ENCODE assay signal across 8 mouse cellular contexts in genomic region chr15:80133682-80134449, GRCm38 (mm10). TPM values are rescaled to one million over a fixed set of nuclear protein-coding genes. Genes with fewer than 3 reads are reported as not detected.
DNase-seq lines count a peak whose midpoint lies in the region; ATAC-seq and TF ChIP-seq lines count a peak whose summit lies in the region.

No protein-coding gene starts in this region.

- no peaks in the 10 kb centered on the region for H3K27me3 ChIP-seq in thymus, adult 2 months (ENCODE audit: control insufficient read depth, insufficient read depth, low read length)
- no peaks in the 10 kb centered on the region for H3K27me3 ChIP-seq in embryonic facial prominence, embryonic 15.5 days
- no peaks in the 10 kb centered on the region for H3K27me3 ChIP-seq in hindbrain, embryonic 11.5 days (ENCODE audit: control insufficient read depth, insufficient read depth, low read length)
- H3K27me3 ChIP-seq in limb, embryonic 15.5 days = no peaks in the 10 kb centered on the region
- no peaks in the 10 kb centered on the region for H3K27me3 ChIP-seq in midbrain, embryonic 13.5 days

- DNase-seq in thymus, adult 2 months = peak; percentile 44
- DNase-seq in thymus, adult 18-20 months = no peak
- peak; percentile 58 for DNase-seq in hindbrain, embryonic 11.5 days (ENCODE audit: low spot score)
- DNase-seq in urinary bladder, postnatal 25 days (ENCODE audit: low spot score) = no peak
- no peak for DNase-seq in cerebellum, postnatal 4 days (ENCODE audit: low spot score in 2 of 2)

- peak overlapping the region; percentile 95 for H3K4me3 ChIP-seq in thymus, adult 2 months (ENCODE audit: control insufficient read depth, insufficient read depth, low read length)
- peak overlapping the region; percentile 80 for H3K4me3 ChIP-seq in embryonic facial prominence, embryonic 15.5 days (replicated peaks)
- peak overlapping the region; percentile 55 for H3K4me3 ChIP-seq in hindbrain, embryonic 11.5 days (ENCODE audit: low read depth, low read length)
- H3K4me3 ChIP-seq in limb, embryonic 15.5 days = peak overlapping the region; percentile 71
- peak overlapping the region; percentile 73 for H3K4me3 ChIP-seq in midbrain, embryonic 13.5 days (replicated peaks)

- TF ChIP-seq POLR2A in thymus, adult 2 months (IDR thresholded peaks at IDR 0.05; ENCODE audit: control insufficient read depth, extremely low read depth, insufficient read depth, low read length, poor library complexity) = no peak

- peak overlapping the region; percentile 80 for H3K4me2 ChIP-seq in embryonic facial prominence, embryonic 15.5 days (replicated peaks)
- H3K4me2 ChIP-seq in hindbrain, embryonic 11.5 days (replicated peaks; ENCODE audit: low read depth, low read length) = peak overlapping the region; percentile 89
- H3K4me2 ChIP-seq in limb, embryonic 15.5 days = peak overlapping the region; percentile 77
- peak overlapping the region; percentile 77 for H3K4me2 ChIP-seq in midbrain, embryonic 13.5 days (replicated peaks)

- peak overlapping the region; percentile 96 for H3K27ac ChIP-seq in thymus, adult 2 months (ENCODE audit: control insufficient read depth, insufficient read depth, low read length)
- H3K27ac ChIP-seq in embryonic facial prominence, embryonic 15.5 days (replicated peaks) = peak overlapping the region; percentile 99
- H3K27ac ChIP-seq in hindbrain, embryonic 11.5 days (ENCODE audit: low read depth, low read length) = peak overlapping the region; percentile 93
- peak overlapping the region; percentile 100 for H3K27ac ChIP-seq in limb, embryonic 15.5 days
- peak overlapping the region; percentile 99 for H3K27ac ChIP-seq in midbrain, embryonic 13.5 days

- peaks cover 19% of the 10 kb centered on the region for H3K4me1 ChIP-seq in thymus, adult 2 months (replicated peaks; ENCODE audit: control insufficient read depth, insufficient read depth, low read length)
- peaks cover 33% of the 10 kb centered on the region for H3K4me1 ChIP-seq in embryonic facial prominence, embryonic 15.5 days
- H3K4me1 ChIP-seq in hindbrain, embryonic 11.5 days (replicated peaks; ENCODE audit: control insufficient read depth, insufficient read depth, low read length) = peaks cover 12% of the 10 kb centered on the region
- H3K4me1 ChIP-seq in limb, embryonic 15.5 days = peaks cover 13% of the 10 kb centered on the region
- H3K4me1 ChIP-seq in midbrain, embryonic 13.5 days (replicated peaks) = peaks cover 30% of the 10 kb centered on the region

- ATAC-seq in embryonic facial prominence, embryonic 15.5 days (ENCODE audit: insufficient number of reproducible peaks, low FRiP score, low TSS enrichment, low read depth) = no peak
- ATAC-seq in hindbrain, embryonic 11.5 days (ENCODE audit: low FRiP score) = 0 out of 2 replicates have a peak, but pooled peaks have one; percentile 22
- ATAC-seq in limb, embryonic 15.5 days (ENCODE audit: insufficient number of reproducible peaks, low FRiP score, low TSS enrichment, low read depth) = no peak
- ATAC-seq in midbrain, embryonic 13.5 days = peak; percentile 41

- peak overlapping the region; percentile 70 for H3K9ac ChIP-seq in embryonic facial prominence, embryonic 15.5 days
- peak overlapping the region; percentile 77 for H3K9ac ChIP-seq in hindbrain, embryonic 11.5 days (ENCODE audit: low read depth, low read length)
- peak overlapping the region; percentile 88 for H3K9ac ChIP-seq in limb, embryonic 15.5 days
- H3K9ac ChIP-seq in midbrain, embryonic 13.5 days (replicated peaks) = peak overlapping the region; percentile 83

- WGBS in thymus, adult 2 months = 7% methylated on average over 14 of the region's 14 CpGs
- 9% methylated on average over 14 of the region's 14 CpGs for WGBS in embryonic facial prominence, embryonic 15.5 days
- 16% methylated on average over 14 of the region's 14 CpGs for WGBS in hindbrain, embryonic 11.5 days
- 17% methylated on average over 14 of the region's 14 CpGs for WGBS in limb, embryonic 15.5 days
- 14% methylated on average over 14 of the region's 14 CpGs for WGBS in midbrain, embryonic 13.5 days

- H3K9me3 ChIP-seq in embryonic facial prominence, embryonic 15.5 days (replicated peaks) = no peaks in the 10 kb centered on the region
- no peaks in the 10 kb centered on the region for H3K9me3 ChIP-seq in hindbrain, embryonic 11.5 days (ENCODE audit: control insufficient read depth, low read length)
- H3K9me3 ChIP-seq in limb, embryonic 15.5 days = no peaks in the 10 kb centered on the region
- H3K9me3 ChIP-seq in midbrain, embryonic 13.5 days = no peaks in the 10 kb centered on the region

- no peak for TF ChIP-seq CTCF in thymus, adult 2 months (IDR thresholded peaks at IDR 0.05; ENCODE audit: borderline replicate concordance, control insufficient read depth, extremely low read depth, insufficient read depth, low read length, poor library complexity)

- no peaks in the 10 kb centered on the region for H3K36me3 ChIP-seq in thymus, adult 2 months (ENCODE audit: control insufficient read depth, insufficient read depth, low read length)
- peaks cover 5% of the 10 kb centered on the region; the same call in 1 of the 2 replicates for H3K36me3 ChIP-seq in embryonic facial prominence, embryonic 15.5 days
- H3K36me3 ChIP-seq in hindbrain, embryonic 11.5 days (ENCODE audit: control insufficient read depth, insufficient read depth, low read length) = no peaks in the 10 kb centered on the region
- H3K36me3 ChIP-seq in limb, embryonic 15.5 days = 0 out of 2 replicates have a peak, but pooled peaks cover 7% of the 10 kb centered on the region
- peaks cover 4% of the 10 kb centered on the region; the same call in 1 of the 2 replicates for H3K36me3 ChIP-seq in midbrain, embryonic 13.5 days

RNA-seq across cellular contexts. Expression of gene Tab1, which starts 0.9 kb away (rescaled TPM):
- 53.8 and 61.0 TPM in 2 replicates for polyA plus RNA-seq in thymus, adult 2 months (2012; rRNA removed)
- polyA plus RNA-seq in embryonic facial prominence, embryonic 15.5 days (2015; fragmentation: Nextera tagmentation; extraction: Ambion mirVana) = 38.2 and 38.7 TPM in 2 replicates
- 21.6 and 24.7 TPM in 2 replicates for polyA plus RNA-seq in hindbrain, embryonic 11.5 days (2014; fragmentation: Nextera tagmentation; extraction: Ambion mirVana)
- polyA plus RNA-seq in limb, embryonic 15.5 days (2015; fragmentation: Nextera tagmentation; extraction: Ambion mirVana) = 33.8 and 34.7 TPM in 2 replicates
- 41.1 and 43.0 TPM in 2 replicates for polyA plus RNA-seq in midbrain, embryonic 13.5 days (2015; fragmentation: Nextera tagmentation; extraction: Ambion mirVana)

RNA-seq across cellular contexts. Expression of gene Mgat3, which starts 39.7 kb away (rescaled TPM):
- 16.2 and 20.3 TPM in 2 replicates for polyA plus RNA-seq in thymus, adult 2 months (2012; rRNA removed)
- 4.6 and 5.5 TPM in 2 replicates for polyA plus RNA-seq in embryonic facial prominence, embryonic 15.5 days (2015; fragmentation: Nextera tagmentation; extraction: Ambion mirVana)
- polyA plus RNA-seq in hindbrain, embryonic 11.5 days (2014; fragmentation: Nextera tagmentation; extraction: Ambion mirVana) = 9.6 and 9.8 TPM in 2 replicates
- 3.4 and 3.5 TPM in 2 replicates for polyA plus RNA-seq in limb, embryonic 15.5 days (2015; fragmentation: Nextera tagmentation; extraction: Ambion mirVana)
- 11.4 and 12.3 TPM in 2 replicates for polyA plus RNA-seq in midbrain, embryonic 13.5 days (2015; fragmentation: Nextera tagmentation; extraction: Ambion mirVana)

RNA-seq across cellular contexts. Expression of gene Rpl3, which starts 42.2 kb away (rescaled TPM):
- 627 and 715 TPM in 2 replicates for polyA plus RNA-seq in thymus, adult 2 months (2012; rRNA removed)
- polyA plus RNA-seq in embryonic facial prominence, embryonic 15.5 days (2015; fragmentation: Nextera tagmentation; extraction: Ambion mirVana) = 1,004 and 1,072 TPM in 2 replicates
- 1,014 and 1,045 TPM in 2 replicates for polyA plus RNA-seq in hindbrain, embryonic 11.5 days (2014; fragmentation: Nextera tagmentation; extraction: Ambion mirVana)
- polyA plus RNA-seq in limb, embryonic 15.5 days (2015; fragmentation: Nextera tagmentation; extraction: Ambion mirVana) = 1,003 and 1,080 TPM in 2 replicates
- 608 and 612 TPM in 2 replicates for polyA plus RNA-seq in midbrain, embryonic 13.5 days (2015; fragmentation: Nextera tagmentation; extraction: Ambion mirVana)

RNA-seq across cellular contexts. Expression of gene Syngr1, which starts 42.7 kb away (rescaled TPM):
- polyA plus RNA-seq in thymus, adult 2 months (2012; rRNA removed) = 91.8 and 121 TPM in 2 replicates
- polyA plus RNA-seq in embryonic facial prominence, embryonic 15.5 days (2015; fragmentation: Nextera tagmentation; extraction: Ambion mirVana) = 13.5 and 13.7 TPM in 2 replicates
- 7.3 and 8.9 TPM in 2 replicates for polyA plus RNA-seq in hindbrain, embryonic 11.5 days (2014; fragmentation: Nextera tagmentation; extraction: Ambion mirVana)
- polyA plus RNA-seq in limb, embryonic 15.5 days (2015; fragmentation: Nextera tagmentation; extraction: Ambion mirVana) = 10.4 and 12.0 TPM in 2 replicates
- polyA plus RNA-seq in midbrain, embryonic 13.5 days (2015; fragmentation: Nextera tagmentation; extraction: Ambion mirVana) = 20.6 and 26.2 TPM in 2 replicates

Comparison
In these comparisons a context has a peak if more than half of its experiments do, and no peak if none do; other contexts are left out.
1. DNase-seq: peak in thymus, adult 2 months (single experiment) and hindbrain, embryonic 11.5 days (single experiment); none in thymus, adult 18-20 months (0 of 2), urinary bladder, postnatal 25 days (single experiment) and cerebellum, postnatal 4 days (0 of 2).
2. ATAC-seq: peak in hindbrain, embryonic 11.5 days (single experiment) and midbrain, embryonic 13.5 days (single experiment); none in embryonic facial prominence, embryonic 15.5 days (single experiment) and limb, embryonic 15.5 days (single experiment).
3. Peak in every context shown above with its lines, with median percentiles within 50 percentile points of each other: H3K27ac ChIP-seq, H3K4me3 ChIP-seq, H3K4me2 ChIP-seq and H3K9ac ChIP-seq.